Mouse (Mus musculus) heart, adult 8-10 months (tissue): ENCODE measurements around the gene Brd4. TPM values are rescaled to one million over a fixed set of nuclear protein-coding genes. Genes with fewer than 3 reads are reported as not detected.

Experiments
- DNase-seq: peaks from one replicate; pipeline ENCODE4 v3.0.0; 2022; ENCODE audit warnings: low spot score
- total RNA-seq, 4 experiments: library from RNA; stranded (reverse); gene quantifications; 2 replicates each; pipeline ENCODE4 v1.2.4; 2022

Gene Brd4
- total RNA-seq, 4 experiments from 2014 or later: 48.1 to 61.7 (median 48.7) TPM

GRCm38 (mm10) chr17:32281126-32281525, 3.4 kb downstream of the Brd4 start:
- DNase-seq: no peak

DNA sequence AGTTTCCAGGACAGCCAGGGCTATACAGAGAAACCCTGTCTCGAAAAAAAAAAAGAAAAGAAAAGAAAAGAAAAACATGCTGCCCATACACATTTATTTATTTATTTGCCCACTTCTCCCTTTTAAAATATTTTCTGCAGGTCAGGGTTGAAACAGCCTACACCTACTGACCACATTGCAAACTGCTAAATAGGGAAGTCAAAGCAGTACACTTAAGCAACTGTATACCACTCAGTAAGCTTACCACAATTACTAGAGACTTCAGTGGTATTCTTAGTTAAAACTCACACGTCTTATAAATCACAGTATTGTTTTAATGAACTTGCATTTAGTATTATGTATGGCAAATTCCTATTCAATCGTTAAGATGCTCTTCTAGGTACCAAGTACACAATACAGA, 3.9 kb downstream of the Brd4 start:
- no peak for DNase-seq

GRCm38 (mm10) chr17:32277201-32277600, 7.3 kb downstream of the Brd4 start:
- no peak for DNase-seq

DNA sequence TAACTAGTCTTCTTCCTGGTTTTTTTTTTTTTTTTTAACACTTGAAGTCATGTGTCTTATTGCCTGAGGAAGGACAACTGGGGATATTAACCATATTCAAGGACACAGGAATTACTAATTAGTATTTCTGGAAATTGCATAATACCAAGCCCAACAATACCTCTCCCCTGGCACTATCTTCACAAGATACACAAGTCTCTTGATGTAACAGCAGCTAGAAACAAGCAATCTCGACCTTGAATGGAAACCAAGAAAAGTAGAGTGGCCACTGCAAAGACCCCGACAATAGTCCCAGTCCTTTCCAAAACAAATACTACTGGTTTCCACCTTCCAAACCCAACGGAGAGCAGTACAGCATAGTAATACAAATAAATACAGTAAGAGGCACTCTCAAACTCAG, 9.0 kb downstream of the Brd4 start:
- DNase-seq: no peak

GRCm38 (mm10) chr17:32269151-32269550, 15.4 kb downstream of the Brd4 start:
- no peak for DNase-seq

GRCm38 (mm10) chr17:32268540-32268960, 16.0 kb downstream of the Brd4 start:
- DNase-seq: no peak

DNA sequence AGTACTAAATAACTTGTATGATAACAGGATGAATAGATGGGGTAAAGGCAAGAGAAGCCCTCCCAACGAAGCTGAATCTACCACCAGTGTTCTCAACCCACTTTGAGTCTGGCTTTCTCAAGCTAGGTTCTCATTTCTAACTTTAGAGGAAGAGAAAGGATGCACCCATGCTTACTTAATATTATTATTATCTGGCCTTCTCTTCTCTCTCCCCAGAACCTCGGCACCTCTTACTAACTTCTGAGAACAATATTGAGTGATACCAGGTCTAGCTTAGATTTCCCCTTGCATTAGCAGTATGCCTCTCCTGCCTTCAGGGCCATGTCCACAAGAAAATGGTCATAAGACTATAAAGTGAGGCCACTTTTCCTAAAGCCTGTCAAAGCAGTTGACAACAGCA, 16.4 kb downstream of the Brd4 start:
- DNase-seq: no peak

- DNase-seq: no peak
These were observed 16.9 kb downstream of the Brd4 start for GRCm38 (mm10) chr17:32267617-32268016.

GRCm38 (mm10) chr17:32263672-32264071, 20.9 kb downstream of the Brd4 start:
- no peak for DNase-seq

- DNase-seq: no peak
These were observed 21.5 kb downstream of the Brd4 start for GRCm38 (mm10) chr17:32262831-32263559.

- no peak for DNase-seq
These were observed 25.7 kb downstream of the Brd4 start for GRCm38 (mm10) chr17:32258869-32259268.

DNA sequence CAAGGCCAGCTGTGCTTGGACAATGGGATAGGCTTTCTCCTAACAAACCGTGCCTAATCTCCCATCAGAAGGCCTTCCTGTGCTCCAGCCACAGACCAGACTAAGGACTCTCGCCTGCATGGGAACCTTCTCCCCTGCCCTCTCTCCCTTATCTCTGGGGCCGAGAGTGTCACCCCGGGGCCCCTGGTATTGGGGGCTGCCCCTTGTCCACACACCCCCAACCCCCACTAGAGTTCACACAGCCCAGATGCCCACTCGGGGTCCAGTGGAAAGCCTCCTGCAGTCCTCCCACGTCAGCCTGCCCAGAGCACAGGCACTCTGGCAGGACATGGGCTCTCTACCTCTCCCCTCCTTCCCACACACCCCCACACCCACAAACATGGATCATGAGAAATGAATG, 26.6 kb downstream of the Brd4 start:
- DNase-seq: no peak

DNA sequence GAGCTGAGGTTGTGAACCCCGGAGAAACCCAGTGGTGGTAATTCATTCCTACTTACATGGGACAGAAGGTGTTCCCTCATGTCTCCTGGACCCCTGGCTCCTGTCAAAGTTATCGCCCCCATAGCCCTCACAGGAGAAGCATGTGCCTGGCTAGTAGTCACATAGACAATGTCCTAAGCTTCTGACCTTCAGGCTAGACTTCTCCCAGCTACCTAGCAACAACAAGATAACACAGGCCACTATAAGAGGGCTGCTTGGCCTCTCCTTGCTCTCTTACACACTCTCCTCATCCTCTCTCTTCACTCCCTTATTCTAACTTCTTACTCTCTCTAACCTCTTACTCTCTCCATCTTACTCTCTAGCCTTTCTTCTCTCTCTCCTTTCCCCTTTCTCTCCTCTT, 27.1 kb downstream of the Brd4 start:
- no peak for DNase-seq

- DNase-seq: no peak
These were observed 27.6 kb downstream of the Brd4 start for GRCm38 (mm10) chr17:32256896-32257295.

GRCm38 (mm10) chr17:32253261-32253660, 31.3 kb downstream of the Brd4 start:
- no peak for DNase-seq

DNA sequence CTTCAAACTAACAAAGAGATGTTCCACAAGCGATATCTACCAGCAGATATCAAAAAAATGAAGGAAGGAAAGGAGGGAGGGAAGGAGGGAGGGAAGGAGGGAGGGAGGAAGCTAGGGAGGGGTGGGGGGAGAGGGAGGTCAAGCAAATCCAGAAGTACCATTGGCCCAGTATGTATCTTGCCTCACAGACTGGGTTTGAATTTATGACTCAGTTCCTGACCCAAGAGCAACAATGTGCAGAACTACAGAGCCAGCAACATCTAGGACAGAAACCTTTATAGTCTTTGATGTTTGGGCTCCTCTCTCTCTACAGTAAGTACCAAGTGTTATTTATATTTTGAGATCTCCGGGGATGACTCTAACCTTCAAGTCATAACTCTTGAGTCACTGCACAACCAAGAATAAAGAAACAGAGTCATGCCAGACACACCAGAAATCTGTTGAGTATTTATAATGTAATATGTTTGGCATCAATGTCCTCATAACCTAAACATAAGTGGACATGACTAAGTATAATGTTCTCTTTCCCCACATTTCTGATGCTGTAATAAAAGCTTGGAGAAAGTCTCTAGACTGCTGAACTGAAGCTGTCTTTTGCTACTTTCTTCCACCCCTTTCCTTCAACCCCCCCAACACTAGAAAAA, 32.6 kb downstream of the Brd4 start:
- no peak for DNase-seq

GRCm38 (mm10) chr17:32250066-32250465, 34.5 kb downstream of the Brd4 start:
- DNase-seq: no peak

GRCm38 (mm10) chr17:32248192-32248591, 36.3 kb downstream of the Brd4 start:
- DNase-seq: no peak

DNA sequence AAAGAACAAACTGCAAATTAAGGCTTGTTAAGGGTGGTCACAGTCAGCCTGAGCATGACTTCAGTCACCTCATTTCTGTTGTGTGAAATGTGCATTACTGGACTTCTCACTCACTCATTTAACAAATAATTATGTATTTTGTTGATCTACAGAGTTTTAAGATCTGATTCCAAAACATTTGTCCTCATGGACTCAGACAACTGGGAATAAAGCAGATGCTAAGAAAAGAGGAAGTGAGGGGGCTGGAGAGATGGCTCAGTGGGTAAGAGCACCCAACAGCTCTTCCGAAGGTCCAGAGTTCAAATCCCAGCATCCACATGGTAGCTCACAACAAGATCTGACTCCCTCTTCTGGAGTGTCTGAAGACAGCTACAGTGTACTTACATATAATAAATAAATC, 36.9 kb downstream of the Brd4 start:
- no peak for DNase-seq

DNA sequence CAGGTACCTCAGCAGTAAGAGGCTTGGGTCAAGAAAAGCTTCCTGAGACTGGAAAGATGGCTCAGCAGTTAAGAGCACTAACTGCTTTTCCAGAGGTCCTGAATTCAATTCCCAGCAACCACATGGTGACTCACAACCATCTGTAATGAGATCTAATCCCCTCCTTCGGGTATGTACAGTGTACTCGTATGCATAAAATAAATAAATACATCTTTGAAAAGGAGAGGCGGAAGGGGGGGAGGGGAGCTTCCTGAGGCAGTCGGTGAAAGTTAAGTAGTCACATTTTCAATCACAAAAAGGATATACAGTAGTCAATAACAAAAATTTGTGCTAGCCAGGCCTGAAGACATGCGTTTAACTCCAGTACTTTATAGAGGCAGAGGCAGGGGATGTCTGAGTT, 38.4 kb downstream of the Brd4 start:
- no peak for DNase-seq

GRCm38 (mm10) chr17:32240881-32241531, 43.5 kb downstream of the Brd4 start:
- DNase-seq: no peak

DNA sequence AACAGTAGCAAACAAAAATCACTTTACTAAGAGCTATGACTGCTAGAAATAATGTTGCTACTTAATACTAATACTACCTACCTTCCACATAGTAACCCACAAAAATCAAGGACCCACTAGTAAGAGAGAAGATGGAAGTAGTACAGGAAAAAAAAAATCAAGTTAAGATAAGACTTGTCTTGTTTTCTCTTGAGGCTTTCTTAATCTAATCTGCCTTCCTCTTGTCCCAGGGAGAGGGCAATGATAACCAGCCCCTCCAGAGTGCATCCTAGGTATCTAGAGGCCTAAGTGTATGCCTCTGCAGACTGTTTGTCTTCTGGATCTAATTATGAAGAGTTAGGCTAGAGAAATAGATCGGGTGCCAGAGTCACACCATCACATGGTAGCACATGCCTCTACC, 45.9 kb downstream of the Brd4 start:
- no peak for DNase-seq
